Mouse (Mus musculus) small intestine, adult 2 months (tissue): Measurements from ENCODE around the gene Galnt14. TPM values are rescaled to one million over a fixed set of nuclear protein-coding genes. Genes with fewer than 3 reads are reported as not detected.

ENCODE experiments used
- H3K27ac ChIP-seq: fragments of 200-500 bp; 2 replicates; pipeline ENCODE4 v1.5.1; 2012; ENCODE audit warnings: low read depth, low read length, control low read depth, inconsistent platforms; ENCODE audit not compliant: insufficient read depth
- H3K27me3 ChIP-seq: fragments of 200-500 bp; 2 replicates; pipeline ENCODE4 v1.6.1; 2012; ENCODE audit warnings: mild to moderate bottlenecking, moderate library complexity, low read length, inconsistent platforms; ENCODE audit not compliant: control insufficient read depth, insufficient read depth
- H3K36me3 ChIP-seq: fragments of 200-500 bp; 2 replicates; pipeline ENCODE4 v1.6.1; 2012; ENCODE audit warnings: mild to moderate bottlenecking, low read length, control low read depth, inconsistent platforms; ENCODE audit not compliant: control insufficient read depth, insufficient read depth
- H3K4me1 ChIP-seq: fragments of 200-500 bp; 2 replicates; pipeline ENCODE4 v1.6.1; 2012; ENCODE audit warnings: low read length, inconsistent platforms, mixed read lengths; ENCODE audit not compliant: control insufficient read depth, insufficient read depth, insufficient read length
- H3K4me3 ChIP-seq: fragments of 200-500 bp; 2 replicates; pipeline ENCODE4 v1.5.1; 2012; ENCODE audit warnings: low read depth, mild to moderate bottlenecking, control low read depth, inconsistent platforms, low read length, moderate library complexity
- CTCF ChIP-seq: fragments of 200-500 bp; IDR thresholded peaks from 2 replicates; pipeline ENCODE4 v1.5.1; 2012; ENCODE audit warnings: low read depth, mild to moderate bottlenecking, control low read depth, inconsistent platforms, low read length, moderate library complexity, mixed read lengths; ENCODE audit not compliant: insufficient replicate concordance, insufficient read length; ENCODE audit errors: extremely low read depth
- POLR2A ChIP-seq: fragments of 200-500 bp; IDR thresholded peaks from 2 replicates; pipeline ENCODE4 v1.6.1; 2012; ENCODE audit warnings: low read depth, mild to moderate bottlenecking, control low read depth, inconsistent platforms, low read length, moderate library complexity
- WGBS: fragments of 180-500 bp; shearing (Covaris S2); methylation state at CpG from one replicate; pipeline ENCODE4 v1.1.7; 2018; 5-methylcytosine and 5-hydroxymethylcytosine counted together
- polyA plus RNA-seq: library from polyadenylated mRNA; depleted of rRNA; stranded (reverse); fragments of >200 nt; gene quantifications from 2 replicates; pipeline ENCODE4 v1.2.3, GENCODE M21; 2012

Galnt14 gene
- polyA plus RNA-seq, 1 experiment, result 0.06 TPM

- Histone ChIP-seq H3K36me3 (no peaks in the 10 kb centered on the region), H3K27me3 (no peaks in the 10 kb centered on the region), H3K27ac (no peak overlapping the region), H3K4me1 (no peaks in the 10 kb centered on the region), H3K4me3 (no peak overlapping the region)
- WGBS, result 67% methylated on average over 12 of the region's 12 CpGs
- TF ChIP-seq POLR2A (no peak), CTCF (no peak)
These were observed 161.3 kb downstream of the Galnt14 start for GRCm38 (mm10) chr17:73548783-73549566.

GRCm38 (mm10) chr17:73548119-73548518 lies 162.1 kb downstream of the Galnt14 start:
- no peak overlapping the region for H3K4me3 ChIP-seq
- no peak for TF ChIP-seq CTCF
- TF ChIP-seq POLR2A, result no peak
- 60% methylated on average over 7 of the region's 7 CpGs for WGBS
- no peaks in the 10 kb centered on the region for H3K36me3 ChIP-seq
- no peaks in the 10 kb centered on the region for H3K27me3 ChIP-seq
- no peaks in the 10 kb centered on the region for H3K4me1 ChIP-seq
- no peak overlapping the region for H3K27ac ChIP-seq

GRCm38 (mm10) chr17:73547483-73547882 lies 162.8 kb downstream of the Galnt14 start:
- no peak overlapping the region for H3K27ac ChIP-seq
- no peaks in the 10 kb centered on the region for H3K36me3 ChIP-seq
- TF ChIP-seq CTCF (no peak), POLR2A (no peak)
- 41% methylated on average over 2 of the region's 2 CpGs for WGBS
- H3K4me3 ChIP-seq, result no peak overlapping the region
- no peaks in the 10 kb centered on the region for H3K4me1 ChIP-seq
- no peaks in the 10 kb centered on the region for H3K27me3 ChIP-seq

DNA sequence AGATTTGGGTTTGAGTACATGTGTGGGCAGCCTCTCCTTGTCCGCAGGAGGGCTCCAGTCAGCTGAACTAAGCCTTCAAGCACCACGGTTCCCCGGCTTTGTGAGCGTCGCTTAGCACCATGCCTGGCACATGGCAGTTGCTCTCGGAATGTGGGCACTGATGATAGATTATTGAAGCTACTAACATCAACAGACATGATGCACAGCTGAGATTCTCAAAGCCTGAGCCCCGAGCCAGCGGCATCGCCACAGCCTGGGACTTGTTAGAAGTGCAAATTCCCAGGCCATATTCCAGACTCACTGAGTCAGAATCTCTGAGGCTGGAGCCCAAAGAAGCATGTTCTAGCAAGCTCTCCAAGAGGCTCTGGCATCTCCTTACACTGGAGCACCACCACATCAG lies 168.3 kb downstream of the Galnt14 start:
- no peak for TF ChIP-seq POLR2A
- TF ChIP-seq CTCF, result no peak
- Histone ChIP-seq H3K36me3 (no peaks in the 10 kb centered on the region), H3K4me3 (no peak overlapping the region), H3K4me1 (no peaks in the 10 kb centered on the region), H3K27ac (no peak overlapping the region), H3K27me3 (no peaks in the 10 kb centered on the region)
- WGBS, result 88% methylated on average over 9 of the region's 9 CpGs

DNA sequence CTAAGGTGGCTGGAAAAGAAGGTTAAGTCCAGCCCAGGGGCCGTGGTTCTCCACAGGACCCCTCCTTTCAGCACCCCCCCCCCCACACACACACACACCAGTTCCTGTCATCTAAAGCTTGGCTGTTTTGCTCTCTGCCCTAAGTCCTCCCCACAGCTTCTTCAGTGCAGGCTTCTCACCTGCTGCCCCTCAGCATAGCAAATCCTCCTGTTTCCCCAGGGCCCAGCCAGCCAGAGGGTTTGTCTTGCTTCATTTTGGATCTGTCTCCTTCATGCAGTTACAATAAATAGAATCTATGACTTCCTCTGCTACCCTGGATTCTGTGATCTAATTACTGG lies 169.1 kb downstream of the Galnt14 start:
- Histone ChIP-seq H3K4me1 (no peaks in the 10 kb centered on the region), H3K27me3 (no peaks in the 10 kb centered on the region), H3K27ac (no peak overlapping the region), H3K4me3 (no peak overlapping the region), H3K36me3 (no peaks in the 10 kb centered on the region)
- TF ChIP-seq CTCF, result no peak
- TF ChIP-seq POLR2A, result no peak
- WGBS, result 50% methylated on average over 1 of the region's 1 CpGs

DNA sequence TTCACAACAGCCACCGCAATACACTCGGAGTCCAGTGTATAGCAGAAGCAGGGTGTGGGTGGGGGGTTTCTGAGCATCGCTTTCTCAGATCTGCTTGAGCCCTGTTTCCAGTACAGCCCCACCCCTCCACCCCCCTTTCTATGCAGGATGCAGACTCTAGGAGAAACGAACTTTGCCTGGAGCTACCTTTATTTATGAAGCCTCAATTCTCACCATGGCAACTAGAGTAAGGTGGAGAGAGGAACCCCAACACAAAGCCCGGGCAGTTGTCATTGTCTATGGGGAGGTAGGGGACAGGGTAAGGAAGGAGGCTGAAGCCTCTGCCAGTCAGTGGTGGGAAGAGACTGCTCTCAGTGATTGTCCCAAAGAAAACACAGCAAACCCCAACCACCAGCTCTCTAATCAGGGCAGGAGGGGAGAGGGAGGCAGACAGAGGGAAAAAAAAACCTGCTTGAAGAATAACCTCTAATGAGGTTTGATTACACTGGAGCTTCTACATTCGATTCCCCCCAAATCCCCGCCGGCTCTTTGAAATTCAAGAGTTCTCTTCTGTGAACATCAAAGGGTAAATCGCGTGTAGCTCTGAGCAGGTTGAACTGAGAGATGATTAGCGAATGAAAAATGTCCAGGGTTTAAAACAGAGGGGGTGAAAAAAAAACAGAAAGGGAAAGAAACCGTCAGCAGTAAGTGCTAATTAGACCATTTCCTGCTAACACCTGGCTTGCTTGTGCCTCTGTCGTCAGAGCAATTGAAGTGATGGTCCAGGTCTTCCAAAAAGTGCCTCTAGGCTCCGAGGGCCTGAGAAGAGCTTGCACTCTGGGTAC lies 169.6 kb downstream of the Galnt14 start:
- no peak overlapping the region for H3K4me3 ChIP-seq
- 34% methylated on average over 14 of the region's 14 CpGs for WGBS
- H3K36me3 ChIP-seq, result no peaks in the 10 kb centered on the region
- no peak for TF ChIP-seq CTCF
- TF ChIP-seq POLR2A, result no peak
- H3K27me3 ChIP-seq, result no peaks in the 10 kb centered on the region
- no peak overlapping the region for H3K27ac ChIP-seq
- H3K4me1 ChIP-seq, result no peaks in the 10 kb centered on the region

DNA sequence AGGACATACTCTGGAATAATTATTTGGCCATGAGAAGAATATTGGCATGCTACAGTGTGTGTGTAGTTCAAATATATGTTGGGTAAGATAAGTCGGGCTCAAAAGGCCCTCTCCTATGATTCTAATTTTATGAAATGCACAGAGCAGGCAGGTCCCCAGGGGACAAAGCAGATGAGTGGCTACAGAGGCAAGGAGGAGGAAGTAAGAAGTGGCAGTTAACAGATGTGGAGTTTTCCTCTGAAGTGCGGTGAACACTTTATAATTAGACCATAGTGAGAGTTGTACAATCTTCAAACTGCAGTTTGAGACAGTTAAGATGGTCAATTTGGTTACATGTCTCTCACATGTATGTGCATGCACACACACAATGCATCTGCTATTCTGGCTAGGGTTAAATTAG lies 178.4 kb downstream of the Galnt14 start:
- no peak overlapping the region for H3K4me3 ChIP-seq
- H3K4me1 ChIP-seq, result no peaks in the 10 kb centered on the region
- TF ChIP-seq CTCF (no peak), POLR2A (no peak)
- 71% methylated on average over 2 of the region's 2 CpGs for WGBS
- no peaks in the 10 kb centered on the region for H3K36me3 ChIP-seq
- H3K27ac ChIP-seq, result no peak overlapping the region
- no peaks in the 10 kb centered on the region for H3K27me3 ChIP-seq

- Histone ChIP-seq H3K4me1 (no peaks in the 10 kb centered on the region), H3K4me3 (no peak overlapping the region), H3K27ac (no peak overlapping the region), H3K27me3 (no peaks in the 10 kb centered on the region), H3K36me3 (no peaks in the 10 kb centered on the region)
- WGBS, result 86% methylated on average over 7 of the region's 7 CpGs
- TF ChIP-seq CTCF (no peak), POLR2A (no peak)
These were observed 188.1 kb downstream of the Galnt14 start for GRCm38 (mm10) chr17:73522169-73522568.
